Mouse (Mus musculus) lung, postnatal 0 days (tissue): ENCODE results near the gene Capn5.

Experiments used
- CTCF ChIP-seq: IDR thresholded peaks from 2 replicates; pipeline ENCODE4 v1.5.1; 2016; ENCODE audit warnings: antibody characterized with exemption, mild to moderate bottlenecking
- EP300 ChIP-seq: IDR thresholded peaks from 2 replicates; pipeline ENCODE4 v1.6.1; 2016; ENCODE audit warnings: antibody characterized with exemption, mild to moderate bottlenecking, control low read depth

DNA sequence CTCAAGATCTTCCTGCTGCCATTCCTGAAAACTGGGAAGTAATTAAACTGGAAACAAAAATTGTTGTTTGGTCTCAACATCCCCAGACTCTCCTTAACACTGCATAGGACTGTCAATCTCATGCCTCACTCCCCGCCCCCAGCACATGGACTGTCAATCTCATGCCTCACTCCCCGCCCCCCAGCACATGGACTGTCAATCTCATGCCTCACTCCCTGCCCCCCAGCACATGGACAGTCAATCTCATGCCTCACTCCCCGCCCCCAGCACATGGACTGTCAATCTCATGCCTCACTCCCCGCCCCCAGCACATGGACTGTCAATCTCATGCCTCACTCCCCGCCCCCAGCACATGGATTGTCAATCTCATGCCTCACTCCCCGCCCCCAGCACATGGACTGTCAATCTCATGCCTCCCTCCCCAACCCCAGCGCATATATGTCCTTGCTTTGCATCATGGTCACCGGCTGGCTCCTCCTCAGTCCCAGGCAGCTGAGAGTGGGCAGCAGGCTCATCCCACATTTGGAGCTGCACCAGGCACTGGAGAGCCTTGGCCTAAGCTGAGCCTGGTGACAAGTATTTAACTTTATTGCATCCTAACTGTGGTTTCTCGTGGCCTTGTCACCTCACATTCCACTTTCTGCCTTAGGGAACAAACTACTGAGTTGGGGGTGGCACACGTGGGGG is 29.2 kb downstream of the Capn5 start:
- no peak for TF ChIP-seq CTCF
- TF ChIP-seq EP300, result no peak
